Mouse (Mus musculus) spleen, adult 2 months (tissue): ENCODE measurements at regions not wholly inside any gene's neighbourhood (a gene's known extent, or its start where the extent isn't known, plus 50 kb on each side); places are given as distances from the start of the nearest gene placed in this dataset.
"Not testable (repeated sequence)": the region's sequence is repeated elsewhere in the genome, so short reads cannot be mapped to it uniquely, and the experiment has no call there.

Experiments used
- DNase-seq, 2 experiments: peaks; one replicate each; pipeline versions ENCODE4 v3.0.0 to v3.0.0-alpha.2; 2012 to 2021; ENCODE audit warnings: low spot score in 2 of 2, low read depth in 1 of 2
- H3K27ac ChIP-seq: fragments of 200-500 bp; 2 replicates; pipeline ENCODE4 v1.5.1; 2012; ENCODE audit warnings: low read length, inconsistent platforms; ENCODE audit not compliant: insufficient read depth
- H3K27me3 ChIP-seq: fragments of 200-500 bp; 2 replicates; pipeline ENCODE4 v1.6.1; 2012; ENCODE audit warnings: mild to moderate bottlenecking, moderate library complexity, low read length, inconsistent platforms; ENCODE audit not compliant: control insufficient read depth, insufficient read depth
- H3K36me3 ChIP-seq: fragments of 200-500 bp; 2 replicates; pipeline ENCODE4 v1.6.1; 2012; ENCODE audit warnings: mild to moderate bottlenecking, low read length, inconsistent platforms; ENCODE audit not compliant: control insufficient read depth, insufficient read depth
- H3K4me1 ChIP-seq: fragments of 200-500 bp; 2 replicates; pipeline ENCODE4 v1.6.1; 2011; ENCODE audit warnings: inconsistent platforms; ENCODE audit not compliant: control insufficient read depth, insufficient read depth, insufficient read length
- H3K4me3 ChIP-seq: fragments of 200-500 bp; 2 replicates; pipeline ENCODE4 v1.5.1; 2011; ENCODE audit warnings: mild to moderate bottlenecking, inconsistent platforms; ENCODE audit not compliant: insufficient read depth, insufficient read length; ENCODE audit errors: extremely low read depth
- CTCF ChIP-seq: fragments of 200-500 bp; IDR thresholded peaks from 2 replicates; pipeline ENCODE4 v1.5.1; 2011; ENCODE audit warnings: mild to moderate bottlenecking, inconsistent platforms; ENCODE audit not compliant: insufficient read depth, insufficient read length, insufficient replicate concordance; ENCODE audit errors: extremely low read depth
- POLR2A ChIP-seq: fragments of 200-500 bp; IDR thresholded peaks from 2 replicates; pipeline ENCODE4 v1.6.1; 2011; ENCODE audit warnings: low read depth, low read length, inconsistent platforms
- WGBS: fragments of 180-500 bp; shearing (Covaris S2); methylation state at CpG from one replicate; pipeline ENCODE4 v1.1.7; 2018; 5-methylcytosine and 5-hydroxymethylcytosine counted together

DNA sequence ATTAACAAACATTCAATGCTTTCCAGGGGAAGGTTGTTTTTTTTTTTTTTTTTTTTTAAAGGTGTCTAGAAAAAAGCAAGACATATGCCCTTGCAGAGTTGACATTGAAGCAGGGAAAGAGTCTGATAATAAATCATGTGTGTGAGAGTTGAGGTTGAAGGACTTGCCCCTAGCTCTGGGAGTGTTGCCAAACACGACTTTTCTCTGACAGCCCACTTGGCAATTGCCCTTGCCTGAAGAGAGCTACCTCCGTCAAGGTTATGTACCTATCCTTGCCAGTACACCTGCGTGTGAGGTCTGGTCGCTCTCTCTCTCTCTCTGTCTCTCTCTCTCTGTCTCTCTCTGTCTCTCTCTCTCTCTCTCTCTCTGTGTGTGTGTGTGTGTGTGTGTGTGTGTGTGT, 73.1 kb downstream of the Dusp6 start:
- no peaks in the 10 kb centered on the region for H3K27me3 ChIP-seq
- WGBS, result 58% methylated on average over 4 of the region's 4 CpGs
- DNase-seq, result no peak
- no peak for TF ChIP-seq POLR2A
- no peak for TF ChIP-seq CTCF
- no peak overlapping the region for H3K4me3 ChIP-seq
- no peak overlapping the region for H3K27ac ChIP-seq
- no peaks in the 10 kb centered on the region for H3K4me1 ChIP-seq
- no peaks in the 10 kb centered on the region for H3K36me3 ChIP-seq

DNA sequence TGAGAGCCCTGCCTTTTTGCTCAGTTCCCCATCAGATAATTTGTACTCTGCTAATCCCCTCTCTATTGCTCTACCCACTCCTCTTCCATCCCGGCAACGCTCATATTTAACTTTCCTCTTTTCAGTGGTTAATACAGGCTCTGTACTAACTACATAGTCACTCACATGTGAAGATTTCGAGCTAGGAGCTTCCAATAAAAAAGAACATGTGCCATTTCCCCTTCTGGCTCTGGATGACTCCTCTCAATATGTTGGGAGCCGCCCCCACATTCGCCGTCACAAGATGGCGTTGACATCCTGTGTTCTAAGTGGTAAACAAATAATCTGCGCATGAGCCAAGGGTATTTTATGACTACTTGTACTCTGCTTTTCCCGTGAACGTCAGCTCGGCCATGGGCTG, 75.8 kb downstream of the Dusp6 start:
- not testable (repeated sequence) for H3K4me1 ChIP-seq, H3K4me3 ChIP-seq, DNase-seq, H3K36me3 ChIP-seq, H3K27me3 ChIP-seq, H3K27ac ChIP-seq
- WGBS, result 90% methylated on average over 8 of the region's 11 CpGs

DNA sequence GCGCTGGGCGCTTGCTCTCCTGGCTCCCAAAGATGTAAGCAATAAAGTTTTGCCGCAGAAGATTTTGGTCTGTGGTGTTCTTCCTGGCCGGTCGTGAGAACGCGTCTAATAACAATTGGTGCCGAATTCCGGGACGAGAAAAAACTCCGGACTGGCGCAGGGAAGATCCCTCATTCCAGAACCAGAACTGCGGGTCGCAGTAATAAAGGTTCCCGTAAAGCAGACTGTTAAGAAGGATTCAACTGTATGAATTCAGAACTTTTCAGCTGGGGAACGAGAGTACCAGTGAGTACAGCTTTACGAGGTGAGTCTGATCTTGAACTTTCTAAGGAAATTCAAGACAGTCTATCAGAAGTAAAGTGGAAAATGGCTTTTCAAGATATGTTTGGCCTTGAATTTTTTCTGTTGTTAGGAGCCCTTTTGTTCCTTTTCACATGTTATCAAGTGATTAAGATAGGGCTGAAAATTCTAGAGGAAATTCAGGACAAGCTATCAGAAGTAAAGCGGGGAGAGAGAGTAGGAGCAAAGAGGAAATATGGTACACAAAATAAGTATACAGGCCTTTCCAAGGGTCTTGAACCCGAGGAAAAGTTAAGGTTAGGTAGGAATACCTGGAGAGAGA, 76.4 kb downstream of the Dusp6 start:
- DNase-seq, result peak in 1 of 2 experiments; percentile 52
- not testable (repeated sequence) for H3K4me1 ChIP-seq, H3K27ac ChIP-seq, H3K36me3 ChIP-seq, H3K4me3 ChIP-seq, H3K27me3 ChIP-seq
- WGBS, result 93% methylated on average over 13 of the region's 19 CpGs

DNA sequence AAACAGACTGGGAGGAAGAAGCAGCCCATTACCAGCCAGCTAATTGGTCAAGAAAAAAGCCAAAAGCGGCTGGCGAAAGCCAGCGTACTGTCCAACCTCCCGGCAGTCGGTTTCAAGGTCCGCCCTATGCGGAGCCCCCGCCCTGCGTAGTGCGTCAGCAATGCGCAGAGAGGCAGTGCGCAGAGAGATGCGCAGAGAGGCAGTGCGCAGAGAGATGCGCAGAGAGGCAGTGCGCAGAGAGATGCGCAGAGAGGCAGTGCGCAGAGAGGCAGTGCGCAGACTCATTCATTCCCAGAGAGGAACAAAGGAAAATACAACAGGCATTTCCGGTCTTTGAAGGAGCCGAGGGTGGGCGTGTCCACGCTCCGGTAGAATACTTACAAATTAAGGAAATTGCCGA, 77.0 kb downstream of the Dusp6 start:
- not testable (repeated sequence) for H3K4me1 ChIP-seq, H3K27me3 ChIP-seq, H3K4me3 ChIP-seq, H3K27ac ChIP-seq, DNase-seq, H3K36me3 ChIP-seq
- WGBS, result 97% methylated on average over 10 of the region's 25 CpGs

DNA sequence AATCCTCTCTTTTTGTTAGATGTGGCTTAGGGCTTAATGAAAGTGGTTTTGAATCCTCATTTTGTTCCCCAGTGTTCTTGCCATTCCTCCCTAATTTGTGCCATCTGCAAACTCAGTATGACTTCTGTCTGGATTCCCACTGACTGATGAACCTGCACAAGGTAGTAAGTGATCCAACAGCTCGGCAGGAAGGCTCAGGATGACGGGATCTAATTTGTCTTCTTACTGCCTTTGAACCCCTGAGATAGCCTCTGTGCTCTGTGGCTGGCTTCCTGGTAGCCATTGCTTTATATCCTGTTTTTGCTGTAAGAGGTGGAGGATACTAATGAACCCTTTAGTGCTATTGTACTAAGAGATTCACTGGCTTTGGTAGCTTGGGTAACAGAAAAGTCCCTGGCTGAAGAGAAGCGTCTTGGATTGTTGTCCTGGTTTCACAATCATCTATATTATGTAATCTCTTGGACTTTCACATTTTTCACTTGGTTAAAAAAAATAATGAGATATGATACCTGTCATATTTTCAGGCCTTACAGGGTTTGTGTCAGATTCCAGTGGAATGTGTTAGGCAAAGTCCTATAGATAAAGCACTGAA, 86.2 kb downstream of the Dusp6 start:
- 83% methylated on average over 3 of the region's 3 CpGs for WGBS
- DNase-seq, result no peak
- no peak overlapping the region for H3K27ac ChIP-seq

DNA sequence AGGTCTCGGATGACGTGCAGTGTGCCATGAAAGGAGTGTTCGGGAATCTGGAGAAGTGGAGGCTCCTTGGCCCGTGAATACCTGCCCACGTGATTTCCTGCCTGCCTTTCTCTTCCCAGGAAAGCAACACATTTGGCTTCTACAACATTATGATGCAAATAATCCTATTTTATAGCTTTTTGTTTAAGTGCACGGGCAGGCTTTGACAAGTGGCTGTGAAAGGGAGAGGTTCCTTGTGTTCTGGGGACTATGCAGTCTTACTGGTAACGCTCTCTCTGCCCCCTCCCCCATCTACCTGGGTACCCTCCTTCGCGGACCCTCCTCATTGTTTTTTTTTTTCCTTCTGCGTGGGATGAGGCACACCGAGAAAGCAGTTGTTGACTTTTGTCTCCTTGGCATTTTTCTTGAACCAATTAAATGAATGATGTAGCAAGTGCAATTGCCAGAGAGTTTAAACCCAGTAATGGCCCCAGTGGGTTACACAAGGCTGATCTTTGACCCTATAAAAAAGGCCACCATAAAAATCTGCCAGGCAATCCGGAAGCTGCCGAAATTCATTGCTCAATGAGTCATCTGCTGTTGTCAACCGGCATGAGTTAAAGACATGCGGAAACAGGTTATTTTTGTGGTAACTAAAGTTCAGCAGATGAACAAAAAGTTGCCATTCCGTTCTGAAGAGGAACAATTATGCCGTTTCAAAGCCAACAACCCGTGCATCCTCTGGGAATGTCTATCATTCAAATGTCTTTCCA, 90.7 kb downstream of the Dusp6 start:
- H3K36me3 ChIP-seq, result no peaks in the 10 kb centered on the region
- no peak overlapping the region for H3K4me3 ChIP-seq
- no peak for TF ChIP-seq POLR2A
- no peak for TF ChIP-seq CTCF
- H3K27ac ChIP-seq, result no peak overlapping the region
- no peak for DNase-seq
- H3K4me1 ChIP-seq, result peaks cover 8% of the 10 kb centered on the region; the same call in 1 of the 2 replicates
- no peaks in the 10 kb centered on the region for H3K27me3 ChIP-seq
- 54% methylated on average over 18 of the region's 18 CpGs for WGBS

More for the DNA sequence above, 86.2 kb downstream of the Dusp6 start:
- H3K27me3 ChIP-seq, result no peaks in the 10 kb centered on the region
- peaks cover 4% of the 10 kb centered on the region; the same call in 1 of the 2 replicates for H3K4me1 ChIP-seq
- TF ChIP-seq CTCF (no peak), POLR2A (no peak)
- no peak overlapping the region for H3K4me3 ChIP-seq
- H3K36me3 ChIP-seq, result no peaks in the 10 kb centered on the region

DNA sequence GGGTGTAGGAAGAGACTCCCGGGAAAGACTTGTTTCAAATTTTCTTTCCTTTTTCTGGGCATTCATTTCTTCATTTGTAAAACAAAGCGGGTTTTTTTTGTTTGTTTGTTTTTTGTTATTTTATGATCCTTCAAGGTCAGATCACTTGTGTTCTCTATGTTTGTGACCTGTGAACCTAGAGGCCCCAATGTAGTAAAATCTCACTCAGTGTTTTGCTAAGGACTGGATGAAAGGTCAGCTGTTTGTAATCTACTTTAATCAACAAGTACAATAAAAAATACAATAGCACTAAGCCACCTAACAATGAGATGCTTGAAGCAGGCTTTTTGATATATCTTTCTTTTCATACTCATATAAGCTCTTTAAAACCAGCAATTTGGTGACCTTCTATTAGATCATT, 91.3 kb downstream of the Dusp6 start:
- Histone ChIP-seq H3K36me3 (no peaks in the 10 kb centered on the region), H3K4me1 (peaks cover 8% of the 10 kb centered on the region; the same call in 1 of the 2 replicates), H3K4me3 (no peak overlapping the region), H3K27me3 (no peaks in the 10 kb centered on the region), H3K27ac (no peak overlapping the region)
- TF ChIP-seq CTCF, result no peak
- no peak for TF ChIP-seq POLR2A
- no peak for DNase-seq
- 71% methylated on average over 2 of the region's 2 CpGs for WGBS
